Mouse (Mus musculus) megakaryocyte progenitor cell, adult 5-6 weeks (primary cell): ENCODE data around the gene Hoxc8. TPM values are rescaled to one million over a fixed set of nuclear protein-coding genes. Genes with fewer than 3 reads are reported as not detected.
A peak's percentile ranks its signal among the peaks of the same experiment; 100 is the strongest.

Source experiments
- ATAC-seq: replicated peaks from 2 replicates; pipeline ENCODE4 v1.8.0; 2016; ENCODE audit warnings: mild to moderate bottlenecking, moderate TSS enrichment, inconsistent platforms; ENCODE audit not compliant: poor library complexity
- total RNA-seq, 2 experiments: library from RNA; stranded (forward) in 1 of 2; stranded (reverse) in 1 of 2; fragments of 157-497, 149-512 nt in 1 of 2; fragments of 200-1000 nt in 1 of 2; gene quantifications; 2 replicates each; pipeline versions ENCODE4 v1.2.3 to v1.2.4; 2015 to 2017

Hoxc8 gene
- total RNA-seq (2015) (not detected in 2 replicates), total RNA-seq (2017) (not detected in 2 replicates)

GRCm38 (mm10) chr15:102990461-102991397, at the start of gene Hoxc8:
Hoxc8 (plus strand) TSS chr15:102990607.
- no peak for ATAC-seq

GRCm38 (mm10) chr15:102942739-102943467, 47.5 kb upstream of the Hoxc8 start:
- no peak for ATAC-seq

- ATAC-seq: no peak
Measured at GRCm38 (mm10) chr15:102943468-102943813, 47.0 kb upstream of the Hoxc8 start.

GRCm38 (mm10) chr15:102945185-102946077, 45.0 kb upstream of the Hoxc8 start:
- ATAC-seq: no peak

GRCm38 (mm10) chr15:102947276-102947675, 43.1 kb upstream of the Hoxc8 start:
- no peak for ATAC-seq

- no peak for ATAC-seq
Measured at GRCm38 (mm10) chr15:102948842-102949241, 41.6 kb upstream of the Hoxc8 start.

GRCm38 (mm10) chr15:102949696-102950095, 40.7 kb upstream of the Hoxc8 start:
- no peak for ATAC-seq

- ATAC-seq: no peak
Measured at GRCm38 (mm10) chr15:102950877-102951276, 39.5 kb upstream of the Hoxc8 start.

- ATAC-seq: no peak
Measured at GRCm38 (mm10) chr15:102953561-102953960, 36.8 kb upstream of the Hoxc8 start.

- ATAC-seq: no peak
Measured at GRCm38 (mm10) chr15:102954192-102955006, 36.0 kb upstream of the Hoxc8 start, which contains the start of gene Hoxc11. Hoxc11 (plus strand) TSS chr15:102954427.

- no peak for ATAC-seq
Measured at GRCm38 (mm10) chr15:102955007-102955382, 35.4 kb upstream of the Hoxc8 start.

- ATAC-seq: no peak
Measured at GRCm38 (mm10) chr15:102955833-102956640, 34.4 kb upstream of the Hoxc8 start.

GRCm38 (mm10) chr15:102956906-102957305, 33.5 kb upstream of the Hoxc8 start:
- ATAC-seq: no peak

GRCm38 (mm10) chr15:102959663-102960191, 30.7 kb upstream of the Hoxc8 start:
- ATAC-seq: no peak

GRCm38 (mm10) chr15:102961728-102962127, 28.7 kb upstream of the Hoxc8 start:
- ATAC-seq: no peak

GRCm38 (mm10) chr15:102962492-102962891, 27.9 kb upstream of the Hoxc8 start:
- ATAC-seq: no peak

GRCm38 (mm10) chr15:102963259-102963658, 27.1 kb upstream of the Hoxc8 start:
- no peak for ATAC-seq

- ATAC-seq: 0 out of 2 replicates have a peak, but pooled peaks have one; percentile 37
Measured at GRCm38 (mm10) chr15:102963671-102964640, 26.5 kb upstream of the Hoxc8 start.
